Mouse (Mus musculus) neural tube, embryonic 14.5 days (tissue): ENCODE data around the gene Prl6a1. TPM values are rescaled to one million over a fixed set of nuclear protein-coding genes. Genes with fewer than 3 reads are reported as not detected.

ENCODE experiments used
- ATAC-seq: fragments of 200-750 bp; cut with Nextera tagmentation; 2 replicates; pipeline ENCODE4 v1.8.0; 2017; ENCODE audit warnings: low read depth, mild to moderate bottlenecking, moderate TSS enrichment, moderate library complexity
- H3K27ac ChIP-seq: fragments of 300-500 bp; sonication (generic); 2 replicates; pipeline ENCODE4 v1.5.1; 2014; ENCODE audit warnings: low read depth, mild to moderate bottlenecking, control low read depth, low read length, moderate library complexity, mixed read lengths
- H3K27me3 ChIP-seq: fragments of 300-500 bp; sonication (generic); 2 replicates; pipeline ENCODE4 v1.6.1; 2014; ENCODE audit warnings: low read length; ENCODE audit not compliant: control insufficient read depth, insufficient read depth
- H3K36me3 ChIP-seq: fragments of 300-500 bp; sonication (generic); 2 replicates; pipeline ENCODE4 v1.6.1; 2014; ENCODE audit warnings: low read length, mixed read lengths; ENCODE audit not compliant: control insufficient read depth, insufficient read depth
- H3K4me1 ChIP-seq: fragments of 300-500 bp; sonication (generic); 2 replicates; pipeline ENCODE4 v1.6.1; 2014; ENCODE audit warnings: low read length; ENCODE audit not compliant: control insufficient read depth, insufficient read depth
- H3K4me2 ChIP-seq: fragments of 300-500 bp; sonication (generic); 2 replicates; pipeline ENCODE4 v1.6.1; 2014; ENCODE audit warnings: mild to moderate bottlenecking, low read depth, low read length, control low read depth
- H3K4me3 ChIP-seq: fragments of 300-500 bp; sonication (generic); 2 replicates; pipeline ENCODE4 v1.5.1; 2014; ENCODE audit warnings: low read depth, low read length, control low read depth, mixed read lengths
- H3K9ac ChIP-seq: fragments of 300-500 bp; sonication (generic); replicated peaks from 2 replicates; pipeline ENCODE4 v1.6.1; 2014; ENCODE audit warnings: low read depth, mild to moderate bottlenecking, control low read depth, low read length, mixed read lengths
- H3K9me3 ChIP-seq: fragments of 300-500 bp; sonication (generic); 2 replicates; pipeline ENCODE4 v1.6.1; 2016; ENCODE audit warnings: low read length; ENCODE audit not compliant: control insufficient read depth
- WGBS: fragments of 180-500 bp; shearing (Covaris S2); extraction: QIAGEN DNeasy Blood & Tissue Kit; methylation state at CpG from one replicate; pipeline ENCODE4 v1.1.7; 2014; 5-methylcytosine and 5-hydroxymethylcytosine counted together
- polyA plus RNA-seq: library from polyadenylated mRNA; unstranded; fragments of >200 nt; fragmentation: Nextera tagmentation; extraction: Ambion mirVana; gene quantifications from 2 replicates; pipeline ENCODE4 v1.2.1, GENCODE M21; 2014

Gene Prl6a1
- not detected in 2 replicates for polyA plus RNA-seq

DNA sequence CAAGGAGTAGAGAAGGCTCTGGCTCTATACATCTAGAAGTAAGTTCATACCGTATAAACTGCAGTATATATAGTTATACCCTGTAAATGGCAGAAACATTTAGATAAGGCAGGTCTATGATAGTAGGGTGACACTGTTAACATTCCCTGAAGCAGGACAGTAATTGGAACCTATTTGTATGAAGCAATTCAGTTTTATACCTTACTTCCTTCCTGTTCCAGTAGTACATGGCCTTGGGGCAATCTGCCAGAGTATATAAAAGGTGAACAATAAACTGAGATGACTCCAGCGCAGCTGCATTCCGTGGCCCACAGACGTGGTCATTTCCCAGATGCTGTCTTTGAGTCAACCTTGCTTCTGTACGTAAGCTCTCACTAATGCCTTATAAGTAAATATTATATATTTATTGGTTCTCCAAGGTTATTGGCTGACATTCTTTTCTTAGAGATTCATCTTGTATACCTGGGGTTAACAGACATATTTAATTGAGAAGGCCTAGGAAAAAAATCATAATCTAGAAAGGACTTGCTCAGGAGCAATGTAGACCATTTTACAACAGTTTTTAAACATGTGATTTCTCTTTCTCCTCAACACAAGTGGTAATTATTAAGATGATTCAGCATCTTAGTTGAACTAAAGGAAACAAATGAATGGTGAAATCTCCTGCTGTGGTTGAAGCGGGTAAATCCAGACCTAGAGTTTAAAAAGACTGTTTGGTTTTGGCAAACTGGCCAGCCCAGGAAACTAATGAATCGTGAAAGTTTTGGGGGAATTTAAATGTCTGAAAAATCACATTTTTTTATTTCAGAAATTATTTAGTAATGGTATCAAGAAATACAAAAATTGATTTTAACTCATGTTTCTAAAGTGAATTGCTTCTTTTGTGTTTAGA lies at the start of gene Prl6a1:
Gene Prl6a1, plus strand, starts transcription at position 294 of the 892 bp plus-strand sequence.
- WGBS, result 80% methylated on average over 7 of the region's 7 CpGs

DNA sequence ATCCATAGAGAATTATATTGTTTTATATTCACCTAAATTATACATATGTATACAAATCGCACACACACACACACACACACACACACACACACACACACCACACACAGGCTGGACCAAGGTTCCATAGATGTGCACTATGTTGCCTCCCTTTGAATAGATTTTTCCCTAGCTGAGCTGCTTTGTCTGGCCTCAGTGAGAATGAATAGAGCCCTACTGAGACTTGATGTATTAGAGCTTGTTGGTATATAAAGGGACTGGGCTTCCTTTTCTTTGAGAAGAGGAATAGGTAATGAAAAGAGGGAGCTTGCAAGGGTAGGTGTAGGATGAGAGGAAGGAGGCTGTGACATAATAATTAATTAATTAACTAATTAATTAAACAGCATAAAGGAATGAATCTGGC lies 22.6 kb downstream of the Prl6a1 start:
- H3K27me3 ChIP-seq, result no peaks in the 10 kb centered on the region
- no peak overlapping the region for H3K27ac ChIP-seq
- ATAC-seq, result no peak
- H3K4me2 ChIP-seq, result no peak overlapping the region
- no peaks in the 10 kb centered on the region for H3K36me3 ChIP-seq
- no peak overlapping the region for H3K4me3 ChIP-seq
- no peaks in the 10 kb centered on the region for H3K4me1 ChIP-seq
- H3K9me3 ChIP-seq, result no peaks in the 10 kb centered on the region
- 58% methylated on average over 1 of the region's 1 CpGs for WGBS
- H3K9ac ChIP-seq, result no peak overlapping the region

More for the DNA sequence above, at the start of gene Prl6a1:
- Histone ChIP-seq H3K4me3 (no peak within 1 kb of the TSS), H3K4me1 (no peaks in the 10 kb centered on the region), H3K36me3 (no peaks in the 10 kb centered on the region), H3K27me3 (no peaks in the 10 kb centered on the region), H3K4me2 (no peak within 1 kb of the TSS), H3K9me3 (no peaks in the 10 kb centered on the region), H3K9ac (no peak within 1 kb of the TSS), H3K27ac (no peak within 1 kb of the TSS)
- no peak for ATAC-seq

DNA sequence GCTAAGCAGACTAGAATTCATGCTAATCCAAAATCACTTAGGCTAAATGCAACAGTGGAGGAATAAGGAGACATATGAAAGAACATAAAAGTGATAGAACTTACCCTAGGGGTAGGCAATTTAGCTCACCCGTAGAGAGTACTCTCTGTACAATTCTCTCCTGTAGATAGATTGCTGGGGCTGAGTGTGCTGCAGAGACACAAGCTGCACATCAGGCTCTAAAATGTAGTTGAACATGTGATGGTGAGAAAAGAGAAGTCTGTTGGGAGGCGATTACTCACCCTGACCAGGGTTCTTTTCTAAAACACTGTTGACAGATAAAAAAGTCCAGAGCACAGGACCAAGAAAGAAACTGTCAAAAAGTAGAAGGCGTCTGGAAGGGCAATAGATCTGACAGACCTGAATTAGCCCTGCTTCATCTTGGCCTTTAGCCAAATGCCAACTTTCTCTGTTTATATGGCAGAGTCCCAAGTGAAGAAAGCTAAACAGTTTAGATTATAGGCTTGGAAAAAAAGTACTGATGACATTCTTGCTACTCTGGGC lies 30.4 kb downstream of the Prl6a1 start:
- WGBS, result 51% methylated on average over 3 of the region's 3 CpGs
- ATAC-seq, result no peak

DNA sequence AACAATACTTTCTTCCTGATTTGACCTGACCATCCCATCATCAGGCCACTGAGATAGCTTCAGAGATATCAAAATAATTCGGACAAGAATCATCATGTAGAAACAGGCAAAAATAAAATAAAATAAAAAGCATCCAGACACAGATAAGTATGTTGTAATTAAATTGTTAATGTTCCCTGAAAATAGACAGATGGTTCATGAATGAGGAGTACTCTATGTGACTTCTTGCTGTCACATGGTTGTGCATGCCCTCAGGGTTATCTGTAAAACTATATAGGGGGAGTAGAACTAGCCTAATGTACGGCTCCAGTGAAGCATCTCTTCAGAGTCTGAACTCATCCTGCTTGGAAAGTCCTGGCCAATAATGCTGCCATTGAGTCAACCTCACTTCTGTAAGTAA lies 32.9 kb downstream of the Prl6a1 start, which contains the start of gene Prl8a2:
Gene Prl8a2, plus strand, starts transcription at position 301 of the 400 bp plus-strand sequence.
- no peak within 1 kb of the TSS for H3K4me3 ChIP-seq
- no peak for ATAC-seq
- no peaks in the 10 kb centered on the region for H3K36me3 ChIP-seq
- no peak within 1 kb of the TSS for H3K27ac ChIP-seq
- 71% methylated on average over 2 of the region's 2 CpGs for WGBS
- no peaks in the 10 kb centered on the region for H3K27me3 ChIP-seq
- H3K4me1 ChIP-seq, result no peaks in the 10 kb centered on the region
- H3K9me3 ChIP-seq, result no peaks in the 10 kb centered on the region
- no peak within 1 kb of the TSS for H3K4me2 ChIP-seq
- H3K9ac ChIP-seq, result no peak within 1 kb of the TSS

More for the DNA sequence above, 30.4 kb downstream of the Prl6a1 start:
- Histone ChIP-seq H3K4me1 (no peaks in the 10 kb centered on the region), H3K27me3 (no peaks in the 10 kb centered on the region), H3K27ac (no peak overlapping the region), H3K9me3 (no peaks in the 10 kb centered on the region), H3K36me3 (no peaks in the 10 kb centered on the region), H3K4me2 (no peak overlapping the region), H3K9ac (no peak overlapping the region), H3K4me3 (no peak overlapping the region)

Other genes starting within 250 kb of the Prl6a1 start
- gene Prl3d1, start 218.4 kb upstream of the Prl6a1 start, polyA plus RNA-seq, result not detected in 2 replicates
- not detected in 2 replicates for gene Prl3d2, start 190.9 kb upstream of the Prl6a1 start, polyA plus RNA-seq
- not detected in 2 replicates for gene Prl3d3, start 155.8 kb upstream of the Prl6a1 start, polyA plus RNA-seq
- not detected in 2 replicates for gene Prl3c1, start 116.0 kb upstream of the Prl6a1 start, polyA plus RNA-seq
- not detected in 2 replicates for gene Prl3b1, start 70.8 kb upstream of the Prl6a1 start, polyA plus RNA-seq
- gene Prl3a1, start 53.2 kb upstream of the Prl6a1 start, polyA plus RNA-seq, result not detected in 2 replicates
- gene Prl8a2, start 33.0 kb downstream of the Prl6a1 start, polyA plus RNA-seq, result not detected in 2 replicates
- not detected in 2 replicates for gene Prl2b1, start 78.2 kb downstream of the Prl6a1 start, polyA plus RNA-seq
- not detected in 2 replicates for gene Prl8a6, start 126.1 kb downstream of the Prl6a1 start, polyA plus RNA-seq
- gene Prl8a8, start 200.6 kb downstream of the Prl6a1 start, polyA plus RNA-seq, result not detected in 2 replicates